Mouse (Mus musculus): ENCODE data around the gene Elf5. TPM values are rescaled to one million over a fixed set of nuclear protein-coding genes. Genes with fewer than 3 reads are reported as not detected.
A peak's percentile ranks its signal among the peaks of the same experiment; 100 is the strongest.

Elf5 gene
- polyA plus RNA-seq, 1 experiment from 2014 or later, result 0.09 TPM

- Histone ChIP-seq H3K27ac (ENCODE audit: low read length) (no peak overlapping the region), H3K9ac (ENCODE audit: low read depth, low read length) (no peak overlapping the region), H3K9me3 (replicated peaks; ENCODE audit: control insufficient read depth, low read length) (no peaks in the 10 kb centered on the region), H3K36me3 (ENCODE audit: control insufficient read depth, insufficient read depth) (no peaks in the 10 kb centered on the region), H3K4me3 (ENCODE audit: low read depth, low read length) (no peak overlapping the region), H3K27me3 (ENCODE audit: control insufficient read depth, insufficient read depth, low read depth, low read length) (no peaks in the 10 kb centered on the region), H3K4me2 (ENCODE audit: low read depth, low read length) (no peak overlapping the region), H3K4me1 (ENCODE audit: control insufficient read depth, low read depth, low read length) (no peaks in the 10 kb centered on the region)
- no peak for ATAC-seq (ENCODE audit: low read depth)
- WGBS (ENCODE audit: insufficient replicate concordance), result 56% methylated on average over 3 of the region's 3 CpGs
Observed at GRCm38 (mm10) chr2:103428356-103428755, 16.9 kb downstream of the Elf5 start.

- ATAC-seq (ENCODE audit: low read depth), result no peak
- H3K27ac ChIP-seq (ENCODE audit: low read length), result no peak overlapping the region
- 21% methylated on average over 1 of the region's 1 CpGs for WGBS (ENCODE audit: insufficient replicate concordance)
Observed at GRCm38 (mm10) chr2:103430712-103431111, 19.2 kb downstream of the Elf5 start.

GRCm38 (mm10) chr2:103432695-103433275 is 21.3 kb downstream of the Elf5 start:
- Histone ChIP-seq H3K36me3 (ENCODE audit: control insufficient read depth, insufficient read depth) (no peaks in the 10 kb centered on the region), H3K9me3 (replicated peaks; ENCODE audit: control insufficient read depth, low read length) (no peaks in the 10 kb centered on the region), H3K27me3 (ENCODE audit: control insufficient read depth, insufficient read depth, low read depth, low read length) (no peaks in the 10 kb centered on the region), H3K4me3 (ENCODE audit: low read depth, low read length) (no peak overlapping the region), H3K9ac (ENCODE audit: low read depth, low read length) (no peak overlapping the region), H3K27ac (ENCODE audit: low read length) (no peak overlapping the region), H3K4me1 (ENCODE audit: control insufficient read depth, low read depth, low read length) (no peaks in the 10 kb centered on the region; the same call in 1 of the 2 replicates), H3K4me2 (ENCODE audit: low read depth, low read length) (no peak overlapping the region)
- ATAC-seq (ENCODE audit: low read depth), result no peak
- 41% methylated on average over 8 of the region's 8 CpGs for WGBS (ENCODE audit: insufficient replicate concordance)

More at GRCm38 (mm10) chr2:103430712-103431111, 19.2 kb downstream of the Elf5 start:
- Histone ChIP-seq H3K4me1 (ENCODE audit: control insufficient read depth, low read depth, low read length) (no peaks in the 10 kb centered on the region), H3K4me3 (ENCODE audit: low read depth, low read length) (no peak overlapping the region), H3K9me3 (replicated peaks; ENCODE audit: control insufficient read depth, low read length) (no peaks in the 10 kb centered on the region), H3K4me2 (ENCODE audit: low read depth, low read length) (no peak overlapping the region), H3K9ac (ENCODE audit: low read depth, low read length) (no peak overlapping the region), H3K27me3 (ENCODE audit: control insufficient read depth, insufficient read depth, low read depth, low read length) (no peaks in the 10 kb centered on the region), H3K36me3 (ENCODE audit: control insufficient read depth, insufficient read depth) (no peaks in the 10 kb centered on the region)

GRCm38 (mm10) chr2:103435110-103435509 is 23.6 kb downstream of the Elf5 start:
- Histone ChIP-seq H3K27me3 (ENCODE audit: control insufficient read depth, insufficient read depth, low read depth, low read length) (no peaks in the 10 kb centered on the region), H3K9me3 (replicated peaks; ENCODE audit: control insufficient read depth, low read length) (no peaks in the 10 kb centered on the region), H3K27ac (ENCODE audit: low read length) (no peak overlapping the region), H3K4me1 (ENCODE audit: control insufficient read depth, low read depth, low read length) (no peaks in the 10 kb centered on the region; the same call in 1 of the 2 replicates), H3K36me3 (ENCODE audit: control insufficient read depth, insufficient read depth) (no peaks in the 10 kb centered on the region), H3K4me2 (ENCODE audit: low read depth, low read length) (no peak overlapping the region), H3K9ac (ENCODE audit: low read depth, low read length) (no peak overlapping the region), H3K4me3 (ENCODE audit: low read depth, low read length) (no peak overlapping the region)
- ATAC-seq (ENCODE audit: low read depth), result no peak
- WGBS (ENCODE audit: insufficient replicate concordance), result 37% methylated on average over 2 of the region's 2 CpGs

- no peak overlapping the region for H3K27ac ChIP-seq (ENCODE audit: low read length)
- H3K27me3 ChIP-seq (ENCODE audit: control insufficient read depth, insufficient read depth, low read depth, low read length), result no peaks in the 10 kb centered on the region
- no peaks in the 10 kb centered on the region; the same call in 1 of the 2 replicates for H3K4me1 ChIP-seq (ENCODE audit: control insufficient read depth, low read depth, low read length)
- H3K4me2 ChIP-seq (ENCODE audit: low read depth, low read length), result no peak overlapping the region
- ATAC-seq (ENCODE audit: low read depth), result no peak
- H3K36me3 ChIP-seq (ENCODE audit: control insufficient read depth, insufficient read depth), result no peaks in the 10 kb centered on the region
- WGBS (ENCODE audit: insufficient replicate concordance), result 48% methylated on average over 5 of the region's 5 CpGs
- no peak overlapping the region for H3K4me3 ChIP-seq (ENCODE audit: low read depth, low read length)
- H3K9ac ChIP-seq (ENCODE audit: low read depth, low read length), result no peak overlapping the region
- H3K9me3 ChIP-seq (replicated peaks; ENCODE audit: control insufficient read depth, low read length), result no peaks in the 10 kb centered on the region
Observed at GRCm38 (mm10) chr2:103436534-103436933, 25.0 kb downstream of the Elf5 start.

GRCm38 (mm10) chr2:103439071-103439622 is 27.7 kb downstream of the Elf5 start:
- no peak for ATAC-seq (ENCODE audit: low read depth)
- H3K27ac ChIP-seq (ENCODE audit: low read length), result no peak overlapping the region
- H3K36me3 ChIP-seq (ENCODE audit: control insufficient read depth, insufficient read depth), result no peaks in the 10 kb centered on the region
- no peaks in the 10 kb centered on the region for H3K27me3 ChIP-seq (ENCODE audit: control insufficient read depth, insufficient read depth, low read depth, low read length)
- no peak overlapping the region for H3K9ac ChIP-seq (ENCODE audit: low read depth, low read length)
- WGBS (ENCODE audit: insufficient replicate concordance), result 76% methylated on average over 11 of the region's 11 CpGs
- H3K4me1 ChIP-seq (ENCODE audit: control insufficient read depth, low read depth, low read length), result no peaks in the 10 kb centered on the region; the same call in 1 of the 2 replicates
- no peak overlapping the region for H3K4me3 ChIP-seq (ENCODE audit: low read depth, low read length)
- no peaks in the 10 kb centered on the region for H3K9me3 ChIP-seq (replicated peaks; ENCODE audit: control insufficient read depth, low read length)
- no peak overlapping the region for H3K4me2 ChIP-seq (ENCODE audit: low read depth, low read length)

GRCm38 (mm10) chr2:103439710-103440109 is 28.2 kb downstream of the Elf5 start:
- WGBS (ENCODE audit: insufficient replicate concordance), result 4% methylated on average over 12 of the region's 12 CpGs
- no peaks in the 10 kb centered on the region for H3K27me3 ChIP-seq (ENCODE audit: control insufficient read depth, insufficient read depth, low read depth, low read length)
- no peak overlapping the region for H3K27ac ChIP-seq (ENCODE audit: low read length)
- H3K4me2 ChIP-seq (ENCODE audit: low read depth, low read length), result no peak overlapping the region
- H3K9me3 ChIP-seq (replicated peaks; ENCODE audit: control insufficient read depth, low read length), result no peaks in the 10 kb centered on the region
- H3K4me3 ChIP-seq (ENCODE audit: low read depth, low read length), result no peak overlapping the region
- H3K9ac ChIP-seq (ENCODE audit: low read depth, low read length), result no peak overlapping the region
- no peaks in the 10 kb centered on the region for H3K36me3 ChIP-seq (ENCODE audit: control insufficient read depth, insufficient read depth)
- H3K4me1 ChIP-seq (ENCODE audit: control insufficient read depth, low read depth, low read length), result no peaks in the 10 kb centered on the region; the same call in 1 of the 2 replicates
- ATAC-seq (ENCODE audit: low read depth), result 0 out of 2 replicates have a peak, but pooled peaks have one; percentile 35

GRCm38 (mm10) chr2:103445776-103446175 is 34.3 kb downstream of the Elf5 start:
- WGBS (ENCODE audit: insufficient replicate concordance), result 43% methylated on average over 6 of the region's 6 CpGs
- H3K4me1 ChIP-seq (ENCODE audit: control insufficient read depth, low read depth, low read length), result no peaks in the 10 kb centered on the region

GRCm38 (mm10) chr2:103446326-103446725 is 34.8 kb downstream of the Elf5 start:
- Histone ChIP-seq H3K27me3 (ENCODE audit: control insufficient read depth, insufficient read depth, low read depth, low read length) (no peaks in the 10 kb centered on the region), H3K4me3 (ENCODE audit: low read depth, low read length) (no peak overlapping the region), H3K27ac (ENCODE audit: low read length) (no peak overlapping the region), H3K36me3 (ENCODE audit: control insufficient read depth, insufficient read depth) (no peaks in the 10 kb centered on the region), H3K4me2 (ENCODE audit: low read depth, low read length) (no peak overlapping the region), H3K9me3 (replicated peaks; ENCODE audit: control insufficient read depth, low read length) (no peaks in the 10 kb centered on the region), H3K4me1 (ENCODE audit: control insufficient read depth, low read depth, low read length) (no peaks in the 10 kb centered on the region), H3K9ac (ENCODE audit: low read depth, low read length) (no peak overlapping the region)
- WGBS (ENCODE audit: insufficient replicate concordance), result 62% methylated on average over 6 of the region's 6 CpGs
- no peak for ATAC-seq (ENCODE audit: low read depth)

More at GRCm38 (mm10) chr2:103445776-103446175, 34.3 kb downstream of the Elf5 start:
- no peaks in the 10 kb centered on the region for H3K27me3 ChIP-seq (ENCODE audit: control insufficient read depth, insufficient read depth, low read depth, low read length)
- H3K9me3 ChIP-seq (replicated peaks; ENCODE audit: control insufficient read depth, low read length), result no peaks in the 10 kb centered on the region
- no peak overlapping the region for H3K4me2 ChIP-seq (ENCODE audit: low read depth, low read length)
- H3K9ac ChIP-seq (ENCODE audit: low read depth, low read length), result no peak overlapping the region
- H3K36me3 ChIP-seq (ENCODE audit: control insufficient read depth, insufficient read depth), result no peaks in the 10 kb centered on the region
- no peak overlapping the region for H3K4me3 ChIP-seq (ENCODE audit: low read depth, low read length)
- ATAC-seq (ENCODE audit: low read depth), result no peak
- no peak overlapping the region for H3K27ac ChIP-seq (ENCODE audit: low read length)
